Mouse (Mus musculus) olfactory bulb, adult 2 months (tissue): ENCODE data around the gene Strbp. TPM values are rescaled to one million over a fixed set of nuclear protein-coding genes. Genes with fewer than 3 reads are reported as not detected.

Experiments used
- H3K27ac ChIP-seq: fragments of 200-500 bp; 2 replicates; pipeline ENCODE4 v1.5.1; 2012; ENCODE audit warnings: low read depth, low read length; ENCODE audit not compliant: insufficient read depth
- H3K4me1 ChIP-seq: fragments of 200-500 bp; 2 replicates; pipeline ENCODE4 v1.6.1; 2012; ENCODE audit warnings: low read length; ENCODE audit not compliant: control insufficient read depth, insufficient read depth
- H3K4me3 ChIP-seq: fragments of 200-500 bp; 2 replicates; pipeline ENCODE4 v1.5.1; 2012; ENCODE audit warnings: mild to moderate bottlenecking, low read depth, low read length, moderate library complexity; ENCODE audit not compliant: insufficient read depth
- CTCF ChIP-seq: fragments of 200-500 bp; IDR thresholded peaks from 2 replicates; pipeline ENCODE4 v1.5.1; 2012; ENCODE audit warnings: low read depth, mild to moderate bottlenecking, low read length, moderate library complexity; ENCODE audit not compliant: insufficient read depth
- POLR2A ChIP-seq: fragments of 200-500 bp; IDR thresholded peaks from 2 replicates; pipeline ENCODE4 v1.6.1; 2012; ENCODE audit warnings: mild to moderate bottlenecking, low read depth, low read length, moderate library complexity; ENCODE audit not compliant: insufficient read depth
- WGBS: fragments of 180-500 bp; shearing (Covaris S2); methylation state at CpG from one replicate; pipeline ENCODE4 v1.1.7; 2018; 5-methylcytosine and 5-hydroxymethylcytosine counted together
- polyA plus RNA-seq: library from polyadenylated mRNA; stranded (reverse); fragments of >200 nt; gene quantifications from 2 replicates; pipeline ENCODE4 v1.2.4, GENCODE M21; 2012; ENCODE audit warnings: low replicate concordance; ENCODE audit not compliant: missing spikeins, insufficient read depth, insufficient read length

Strbp gene
- polyA plus RNA-seq, 1 experiment, result 584 TPM

GRCm38 (mm10) chr2:37735807-37736188 lies 32.1 kb upstream of the Strbp start:
- no peak overlapping the region for H3K27ac ChIP-seq
- WGBS, result 33% methylated on average over 1 of the region's 1 CpGs
- no peak overlapping the region for H3K4me3 ChIP-seq
- no peak for TF ChIP-seq CTCF
- TF ChIP-seq POLR2A, result no peak
- H3K4me1 ChIP-seq, result peaks cover 10% of the 10 kb centered on the region

- TF ChIP-seq CTCF (no peak), POLR2A (no peak)
- H3K27ac ChIP-seq, result no peak overlapping the region
- H3K4me1 ChIP-seq, result peaks cover 10% of the 10 kb centered on the region
- H3K4me3 ChIP-seq, result no peak overlapping the region
- 11% methylated on average over 17 of the region's 17 CpGs for WGBS
These were observed 31.5 kb upstream of the Strbp start for GRCm38 (mm10) chr2:37734979-37735806.

GRCm38 (mm10) chr2:37731241-37731801 lies 27.7 kb upstream of the Strbp start:
- TF ChIP-seq CTCF (no peak), POLR2A (no peak)
- Histone ChIP-seq H3K4me1 (peaks cover 10% of the 10 kb centered on the region), H3K4me3 (no peak overlapping the region), H3K27ac (no peak overlapping the region)
- 93% methylated on average over 5 of the region's 5 CpGs for WGBS

DNA sequence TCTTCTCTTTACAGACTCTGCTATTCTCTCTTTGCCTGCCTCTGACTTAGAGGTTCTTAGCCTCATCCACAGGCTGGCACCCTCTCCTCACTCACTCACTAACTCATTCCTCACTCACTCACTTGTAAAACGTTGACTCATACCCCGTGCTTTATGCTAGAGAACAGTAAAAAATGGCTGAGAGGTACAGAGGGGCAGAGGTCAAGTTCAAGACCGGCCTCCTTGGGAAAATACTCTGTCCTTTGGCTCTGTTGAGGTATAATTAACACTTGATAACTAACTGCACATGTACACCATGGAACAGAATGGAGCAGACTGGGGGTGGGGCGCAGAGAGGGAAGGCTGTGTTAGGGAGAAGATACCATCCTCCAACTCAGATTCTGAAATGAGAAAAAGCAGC lies 20.6 kb upstream of the Strbp start:
- 81% methylated on average over 4 of the region's 4 CpGs for WGBS
- Histone ChIP-seq H3K4me3 (no peak overlapping the region), H3K27ac (no peak overlapping the region), H3K4me1 (no peaks in the 10 kb centered on the region)
- TF ChIP-seq POLR2A (no peak), CTCF (no peak)

DNA sequence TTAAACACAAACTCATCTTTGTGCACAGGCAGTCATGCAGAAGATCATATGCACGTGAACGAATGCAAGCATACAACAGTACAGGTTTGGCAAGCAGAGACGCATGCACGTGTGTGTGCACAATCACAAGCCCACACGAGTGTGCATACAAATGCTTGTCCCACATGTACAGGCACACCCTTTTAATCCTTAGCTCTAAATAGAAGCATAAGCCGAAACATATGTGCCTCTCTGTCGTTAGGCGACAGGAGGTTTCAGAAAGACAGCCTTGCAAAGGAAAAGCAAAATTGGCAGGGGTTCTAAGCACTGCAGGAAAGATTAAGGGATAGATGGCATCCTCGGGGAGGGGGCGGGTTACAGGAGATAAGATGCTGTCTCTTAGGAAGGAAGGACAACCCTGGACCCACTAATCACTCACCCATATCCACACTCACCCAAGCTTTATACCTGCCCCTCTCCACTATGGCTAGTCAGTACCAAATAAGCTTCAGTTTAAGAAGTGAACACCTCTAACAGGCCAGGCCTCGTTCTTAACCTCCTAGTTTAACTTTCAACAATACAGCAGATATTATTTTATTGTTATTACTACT lies 19.9 kb upstream of the Strbp start:
- 64% methylated on average over 11 of the region's 11 CpGs for WGBS
- Histone ChIP-seq H3K27ac (no peak overlapping the region), H3K4me1 (no peaks in the 10 kb centered on the region), H3K4me3 (no peak overlapping the region)
- TF ChIP-seq CTCF (no peak), POLR2A (no peak)

- H3K4me3 ChIP-seq, result no peak overlapping the region
- no peak overlapping the region for H3K27ac ChIP-seq
- 89% methylated on average over 14 of the region's 14 CpGs for WGBS
- H3K4me1 ChIP-seq, result no peaks in the 10 kb centered on the region
- TF ChIP-seq CTCF, result no peak
These were observed 19.2 kb upstream of the Strbp start for GRCm38 (mm10) chr2:37722674-37723465.

GRCm38 (mm10) chr2:37716266-37716665 lies 12.6 kb upstream of the Strbp start:
- no peak for TF ChIP-seq POLR2A
- TF ChIP-seq CTCF, result no peak
- 68% methylated on average over 6 of the region's 6 CpGs for WGBS
- H3K4me1 ChIP-seq, result no peaks in the 10 kb centered on the region
- H3K4me3 ChIP-seq, result no peak overlapping the region
- H3K27ac ChIP-seq, result no peak overlapping the region

DNA sequence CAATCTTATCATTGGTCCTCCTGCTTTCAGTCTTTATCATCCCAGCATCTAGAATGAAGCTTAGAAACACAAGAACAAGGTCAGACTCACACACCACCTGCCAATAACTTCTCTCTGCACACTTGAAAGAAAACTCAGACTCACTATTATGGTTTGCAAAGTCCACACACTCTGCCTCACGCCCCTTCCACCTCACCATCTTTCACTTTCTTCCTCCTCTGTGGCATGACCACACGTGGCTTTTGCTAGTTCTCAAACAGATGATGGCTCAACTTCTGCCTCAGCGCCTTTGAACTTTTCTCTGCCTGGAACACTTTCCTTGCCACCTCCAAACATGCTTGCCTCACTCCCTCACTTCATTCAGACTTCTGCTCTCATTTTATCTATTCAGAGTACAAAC lies 11.7 kb upstream of the Strbp start:
- 77% methylated on average over 3 of the region's 3 CpGs for WGBS

More for the DNA sequence above, 11.7 kb upstream of the Strbp start:
- Histone ChIP-seq H3K4me1 (no peaks in the 10 kb centered on the region), H3K4me3 (no peak overlapping the region), H3K27ac (no peak overlapping the region)
- TF ChIP-seq CTCF (no peak), POLR2A (no peak)
